Mouse (Mus musculus) urinary bladder, postnatal 10 days (tissue): ENCODE results near the gene Spin1.
A peak's percentile ranks its signal among the peaks of the same experiment; 100 is the strongest.
"Not testable (repeated sequence)": the region's sequence is repeated elsewhere in the genome, so short reads cannot be mapped to it uniquely, and the experiment has no call there.

Experiments
- DNase-seq: peaks from one replicate; pipeline ENCODE4 v3.0.0; 2022; ENCODE audit warnings: low spot score

Gene Spin1

DNA sequence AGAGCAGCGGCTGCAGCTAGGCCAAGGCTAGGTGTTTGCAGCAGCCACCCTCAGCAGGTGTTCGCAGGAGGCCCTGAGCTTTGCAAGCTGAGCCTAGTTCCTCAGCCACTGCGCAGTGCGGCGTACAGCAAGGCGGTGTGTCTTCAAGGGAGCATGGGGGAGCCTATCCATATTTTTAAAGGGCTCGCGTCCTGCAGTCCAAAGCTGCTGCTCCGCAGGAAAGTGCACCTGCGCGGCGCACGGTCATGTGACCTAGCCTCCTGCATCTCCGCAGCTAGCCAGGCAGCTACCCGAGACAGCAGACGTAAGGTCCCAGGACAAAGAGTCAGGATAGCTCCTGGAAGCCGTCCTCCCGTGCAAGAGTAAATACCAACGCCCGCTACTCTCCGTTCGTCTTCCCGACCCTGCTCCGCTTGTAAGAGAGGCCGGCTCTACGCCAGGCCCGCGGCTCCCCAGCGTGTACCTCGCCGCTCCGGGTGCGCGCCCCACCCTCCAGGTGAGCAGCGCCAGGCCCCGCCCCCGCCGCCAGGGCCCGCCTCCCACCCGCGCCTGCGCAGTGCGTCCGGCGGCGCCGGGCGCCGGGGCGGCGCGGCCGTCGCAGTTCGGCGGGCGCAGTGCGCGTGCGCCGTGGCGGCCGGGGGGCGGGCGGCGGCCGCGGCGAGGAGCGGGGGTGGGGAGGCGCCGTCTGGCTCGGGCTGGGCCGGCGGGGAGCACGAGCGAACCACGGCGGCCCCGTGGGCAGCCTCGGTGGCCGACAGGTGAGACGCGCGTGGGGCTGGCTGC is at the start of gene Spin1:
TSS of gene Spin1 (plus strand) at position 648 of the 783 bp plus-strand sequence.
- peak; percentile 36 for DNase-seq

DNA sequence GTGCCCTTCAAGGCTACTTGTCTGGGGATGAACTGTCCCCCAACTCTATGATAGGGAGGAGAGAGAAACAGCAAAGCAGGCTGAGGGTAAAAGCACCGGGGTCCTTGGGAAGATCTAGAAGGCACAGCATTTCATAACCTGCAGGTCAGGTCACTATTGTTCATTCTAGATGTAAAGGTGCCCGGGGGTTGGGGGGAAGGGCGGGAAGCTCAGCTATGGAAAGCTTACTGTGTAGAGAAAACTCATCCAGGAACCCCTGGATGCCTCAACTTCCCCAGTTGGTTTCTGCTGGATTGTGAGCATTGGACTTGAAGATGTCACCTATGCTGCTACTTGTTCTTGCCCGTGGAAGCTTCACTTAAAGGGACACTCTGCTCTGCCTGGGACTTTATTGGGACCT is 49.7 kb upstream of the Spin1 start:
- no peak for DNase-seq

DNA sequence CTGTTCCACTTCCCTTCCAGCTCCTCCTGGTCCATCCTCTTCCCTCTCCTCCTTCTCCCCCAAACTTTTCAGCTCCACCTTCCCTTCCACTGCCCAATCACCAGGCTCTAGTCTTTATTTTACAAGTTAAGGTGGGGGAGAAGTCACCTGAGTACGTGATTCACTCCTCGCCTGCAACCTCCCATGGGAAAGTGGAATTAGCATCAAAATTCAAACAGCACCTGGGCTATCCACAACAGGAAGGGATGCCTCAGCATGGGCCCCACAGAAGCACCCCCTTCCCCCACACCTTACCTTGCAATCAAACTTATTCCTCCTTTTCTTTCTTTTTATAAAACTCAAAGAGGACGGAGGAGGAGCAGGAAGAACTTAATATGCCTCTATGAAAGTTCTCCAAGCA is 48.3 kb upstream of the Spin1 start:
- DNase-seq = no peak

DNA sequence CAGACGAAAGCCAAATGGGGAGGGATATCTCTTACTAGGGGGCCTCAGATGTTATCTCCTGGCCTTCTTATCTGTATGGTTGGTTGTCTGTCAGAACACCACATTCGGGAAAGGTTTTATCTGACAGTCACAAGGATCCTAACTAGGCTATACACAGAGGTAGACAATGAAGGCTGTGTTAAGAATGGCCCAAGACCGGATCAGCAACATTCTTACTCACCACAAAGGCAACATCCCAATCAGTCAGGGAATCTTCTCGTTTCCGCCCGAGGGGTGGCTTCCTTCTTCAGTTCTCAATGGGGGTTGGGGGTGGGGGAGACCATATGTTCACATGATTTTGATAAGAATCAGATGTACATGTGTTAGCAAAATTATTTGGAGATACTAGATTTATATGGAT is 37.7 kb upstream of the Spin1 start:
- DNase-seq = no peak

DNA sequence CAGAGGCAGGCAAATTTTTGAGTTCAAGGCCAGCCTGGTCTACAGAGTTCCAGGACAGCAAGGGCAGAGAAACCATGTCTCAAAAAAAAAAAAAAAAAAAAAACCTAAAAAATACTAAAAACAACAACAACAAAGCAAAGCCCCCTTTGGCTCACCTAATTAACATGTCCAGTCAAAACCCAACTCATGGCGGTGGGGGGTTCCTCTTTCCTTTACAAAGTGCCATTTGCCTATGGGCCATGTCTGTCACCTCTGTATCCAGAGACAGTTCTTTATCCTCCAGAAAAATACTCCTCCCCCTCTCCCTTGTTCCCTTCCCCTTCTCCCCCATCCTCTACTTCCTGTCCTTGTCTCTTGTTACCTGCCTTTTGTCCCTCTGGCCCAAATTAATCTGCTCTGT is 37.0 kb upstream of the Spin1 start:
- no peak for DNase-seq

DNA sequence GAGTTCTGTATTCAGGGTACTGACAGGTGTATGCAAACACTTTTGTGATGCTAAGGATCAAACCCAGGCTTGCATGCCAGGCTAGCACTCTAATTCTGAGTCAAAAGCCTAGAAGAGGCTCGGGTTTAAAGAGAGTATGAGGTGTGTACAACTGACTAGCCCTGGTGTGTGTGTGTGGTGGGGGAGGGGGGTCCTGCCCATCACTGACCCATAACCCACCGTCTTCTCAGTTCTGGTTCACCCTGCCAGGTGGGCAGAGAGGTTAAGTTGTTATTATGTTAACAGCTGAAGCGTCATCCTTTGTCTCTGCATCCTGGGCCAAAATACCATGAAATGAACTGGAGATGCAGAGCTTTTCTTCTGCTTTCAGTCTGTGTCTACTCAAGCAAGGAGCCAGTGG is 36.3 kb upstream of the Spin1 start:
- no peak for DNase-seq

DNA sequence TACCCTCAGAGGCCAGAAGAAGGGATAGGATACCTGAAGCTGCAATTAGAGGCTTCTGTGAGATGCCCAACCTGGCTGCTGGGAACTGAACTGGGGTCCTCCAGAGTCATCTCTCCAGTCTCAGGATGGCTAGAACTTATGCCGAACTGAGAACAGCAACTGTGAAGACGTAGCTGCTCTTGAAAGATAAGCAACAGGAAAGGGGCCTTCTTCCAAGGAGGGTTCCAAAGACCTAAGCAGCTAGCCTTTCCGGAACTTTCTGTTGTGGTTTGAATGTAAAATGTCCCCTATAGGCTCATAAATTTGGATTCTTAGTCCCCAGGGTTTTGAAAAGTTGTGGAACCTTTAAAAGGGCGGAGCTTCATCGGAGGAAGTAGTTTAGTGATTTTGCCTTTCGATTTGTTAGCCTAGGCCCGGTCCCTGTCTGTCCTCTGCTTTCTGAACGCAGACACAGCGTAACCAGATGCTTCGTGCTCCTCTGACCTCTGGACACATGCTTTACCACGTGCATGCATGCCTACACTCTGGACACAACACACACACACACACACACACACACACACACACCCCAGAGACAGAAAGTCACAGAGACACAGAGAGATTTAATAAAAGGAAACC is 29.5 kb upstream of the Spin1 start:
- no peak for DNase-seq

DNA sequence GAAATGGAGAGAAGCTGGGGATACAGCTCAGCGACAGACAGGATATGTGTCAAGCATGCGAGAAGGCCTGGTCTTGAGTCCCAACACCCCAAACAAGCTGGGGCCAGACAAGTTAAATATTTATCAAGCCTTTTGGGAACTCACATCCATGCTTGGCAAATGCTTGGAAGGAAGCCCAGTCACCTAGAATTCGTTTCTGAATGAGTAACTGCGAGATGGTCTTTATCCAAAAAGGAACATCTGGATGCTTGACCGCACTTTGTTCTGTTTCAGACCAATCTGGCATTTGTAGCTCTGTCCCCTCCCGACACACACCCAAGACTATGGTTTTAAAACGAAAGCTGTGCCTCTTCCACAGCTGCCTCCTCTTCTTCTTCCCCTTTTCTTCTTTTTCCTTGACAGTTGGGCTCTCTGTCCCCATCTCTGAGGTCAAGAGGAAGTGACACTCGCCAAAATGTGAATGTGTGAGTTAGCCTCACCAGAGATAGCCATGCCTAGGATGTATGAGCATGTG is 28.9 kb upstream of the Spin1 start:
- DNase-seq = no peak

DNA sequence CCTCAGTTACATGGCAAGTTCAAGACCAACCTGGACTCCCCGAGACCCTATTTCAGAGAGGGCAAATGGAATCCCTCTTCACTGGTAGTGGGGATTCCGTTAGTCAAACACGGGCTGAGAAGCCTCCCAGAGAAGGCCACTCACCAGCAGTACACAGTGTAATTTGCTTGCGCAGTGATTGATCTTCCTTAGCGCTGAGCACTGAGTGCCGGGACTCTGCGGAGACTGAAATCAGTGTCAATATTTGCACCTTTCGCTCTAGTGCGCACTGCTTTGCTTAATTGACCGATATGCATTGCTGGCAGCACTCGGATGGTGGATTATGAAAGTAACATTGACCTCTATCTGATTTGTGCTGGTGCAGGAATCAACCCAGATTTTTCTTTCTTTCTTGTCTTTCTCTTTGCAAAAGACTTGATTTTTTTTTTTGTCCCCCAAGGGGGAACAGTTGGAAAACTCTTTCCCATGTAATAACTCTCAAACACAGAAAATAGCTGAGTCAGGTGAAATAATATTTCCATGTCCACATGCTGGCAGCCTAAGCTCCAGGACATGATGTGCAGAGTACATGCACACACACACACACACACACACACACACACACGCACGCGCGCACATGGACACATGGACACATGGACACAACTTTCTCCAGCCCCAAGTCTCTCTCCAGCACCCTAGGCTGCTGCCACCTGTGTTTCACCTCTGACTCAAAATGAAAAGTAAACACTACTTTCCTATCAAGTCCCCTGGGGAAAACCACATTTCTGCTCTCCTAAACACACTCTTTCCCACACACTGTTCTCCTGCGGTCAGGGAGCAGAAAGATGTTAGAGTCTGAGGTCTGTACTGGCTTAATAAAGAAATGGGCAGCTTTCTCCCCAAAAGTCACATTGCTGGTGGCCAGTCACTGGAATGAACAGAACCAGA is 27.5 kb upstream of the Spin1 start:
- DNase-seq = no peak

DNA sequence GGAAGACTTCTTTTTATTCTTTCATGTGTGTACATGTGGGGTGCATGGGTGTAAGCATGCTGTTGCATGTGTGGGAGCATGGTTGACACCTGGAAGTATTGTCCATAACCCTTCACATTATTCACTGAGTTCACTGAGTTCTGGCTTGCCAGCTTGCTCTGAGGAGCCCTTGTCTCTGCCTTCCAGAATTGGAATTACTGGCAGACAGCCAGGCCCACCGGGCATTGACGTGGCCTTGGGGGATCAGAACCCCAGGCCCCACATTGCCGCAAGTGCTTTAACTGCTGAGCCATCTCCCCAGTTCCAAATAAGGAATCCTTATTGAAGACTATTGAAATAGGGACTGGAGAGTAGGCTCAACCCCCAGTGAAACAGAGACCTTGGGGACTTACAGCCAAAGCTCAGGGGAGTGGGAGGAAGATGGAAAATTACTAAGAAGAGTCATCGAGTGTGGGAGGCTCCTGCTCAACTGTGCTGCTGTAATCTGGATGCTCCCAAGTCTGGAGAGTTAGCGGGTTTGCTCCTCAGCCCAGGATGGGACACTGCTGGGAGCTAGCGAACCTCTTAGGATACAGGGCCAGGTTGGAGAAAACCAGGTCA is 26.5 kb upstream of the Spin1 start:
- no peak for DNase-seq

DNA sequence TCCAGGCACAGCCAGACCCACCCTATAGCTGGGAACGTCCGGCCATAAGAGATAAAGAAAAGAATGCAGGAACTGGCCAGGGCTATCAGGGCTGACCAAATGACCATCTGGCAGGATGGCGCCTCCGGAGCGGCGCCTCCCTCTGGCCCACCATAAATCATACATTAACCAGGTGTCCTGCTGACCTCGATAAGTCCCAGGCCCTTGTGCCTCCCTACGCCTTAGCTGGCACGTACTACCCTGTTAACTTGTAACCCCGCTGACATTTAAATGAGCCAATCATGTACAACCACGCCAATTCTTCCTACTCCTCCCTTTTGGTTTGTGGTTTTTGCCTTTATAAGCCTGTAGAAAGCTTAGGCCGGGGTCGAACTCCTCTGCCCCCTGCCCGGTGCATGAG is 24.5 kb upstream of the Spin1 start:
- DNase-seq = not testable (repeated sequence)

DNA sequence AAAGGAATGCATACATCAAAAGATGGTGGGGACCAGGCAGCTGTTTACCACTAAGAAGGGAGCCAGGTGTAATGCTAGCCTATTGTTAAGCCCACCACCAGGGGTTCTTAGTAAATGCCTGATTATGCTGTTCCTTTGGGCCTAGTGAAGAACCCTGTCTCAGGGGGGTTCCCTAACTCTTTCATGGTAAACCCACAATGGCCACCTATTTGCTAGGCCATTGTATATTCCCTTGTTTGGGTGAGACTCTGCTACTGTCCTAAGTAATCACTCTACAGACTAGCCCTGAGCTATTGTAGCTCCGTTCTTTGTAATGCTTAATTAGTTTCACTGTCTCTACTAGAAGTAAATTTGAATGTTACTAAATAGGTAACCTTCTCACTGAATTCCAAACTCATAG is 22.1 kb upstream of the Spin1 start:
- DNase-seq = not testable (repeated sequence)

DNA sequence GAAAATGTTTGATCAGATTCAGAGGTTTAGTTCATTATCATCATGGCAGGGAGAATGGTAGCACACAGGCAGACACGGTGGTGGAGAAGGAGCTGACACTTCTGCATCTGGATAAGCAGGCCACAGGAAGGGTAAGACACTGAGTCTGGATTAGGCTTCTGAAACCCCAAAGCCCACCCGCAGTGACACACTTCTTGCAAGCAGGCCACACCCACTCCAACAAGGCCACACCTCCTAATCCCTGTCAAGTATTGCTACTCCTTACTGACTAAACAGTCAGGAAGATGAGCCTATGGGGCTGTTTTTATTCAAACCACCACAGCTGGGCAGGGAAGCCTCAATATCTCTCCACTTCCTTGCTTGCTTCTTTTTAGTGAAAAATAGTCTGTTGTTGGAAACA is 19.9 kb upstream of the Spin1 start:
- DNase-seq = no peak

DNA sequence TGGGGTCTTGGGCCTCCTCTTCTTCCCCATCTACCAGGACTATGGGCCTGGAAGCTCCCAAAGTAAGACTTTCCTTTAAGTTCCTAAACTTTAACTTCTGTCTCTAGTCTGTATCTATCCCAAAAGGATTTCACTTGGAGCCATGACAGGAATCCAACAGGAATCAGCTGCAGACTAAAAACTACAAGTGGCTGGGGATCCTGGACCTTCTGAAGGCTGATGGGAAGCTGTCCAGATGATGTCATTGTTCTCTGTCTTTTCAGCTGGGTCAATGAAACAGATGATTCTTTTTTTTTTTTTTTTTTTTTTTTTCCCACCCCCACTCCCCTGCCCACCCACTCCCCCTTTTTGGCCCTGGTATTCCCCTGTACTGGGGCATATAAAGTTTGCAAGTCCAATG is 16.4 kb upstream of the Spin1 start:
- no peak for DNase-seq

DNA sequence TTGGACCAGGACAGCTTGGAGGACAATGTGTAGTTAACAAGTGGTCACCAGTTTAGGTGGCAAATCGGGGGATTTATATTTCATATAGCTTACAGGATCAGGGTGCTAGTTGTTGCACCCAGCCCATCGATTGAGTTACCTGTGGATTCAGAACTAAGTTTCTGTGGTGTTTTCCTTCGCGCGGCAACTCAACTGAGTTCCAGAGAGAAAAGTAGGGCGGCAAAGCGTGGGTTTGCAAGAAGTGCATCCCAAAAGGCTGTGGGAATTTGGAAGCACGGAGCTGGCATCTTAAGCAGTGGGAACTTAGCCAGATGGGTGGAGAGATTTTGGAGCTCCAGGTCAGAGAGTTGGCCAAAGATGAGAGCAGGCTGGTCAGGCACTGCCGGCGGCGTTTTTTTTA is 14.7 kb upstream of the Spin1 start:
- DNase-seq = no peak

DNA sequence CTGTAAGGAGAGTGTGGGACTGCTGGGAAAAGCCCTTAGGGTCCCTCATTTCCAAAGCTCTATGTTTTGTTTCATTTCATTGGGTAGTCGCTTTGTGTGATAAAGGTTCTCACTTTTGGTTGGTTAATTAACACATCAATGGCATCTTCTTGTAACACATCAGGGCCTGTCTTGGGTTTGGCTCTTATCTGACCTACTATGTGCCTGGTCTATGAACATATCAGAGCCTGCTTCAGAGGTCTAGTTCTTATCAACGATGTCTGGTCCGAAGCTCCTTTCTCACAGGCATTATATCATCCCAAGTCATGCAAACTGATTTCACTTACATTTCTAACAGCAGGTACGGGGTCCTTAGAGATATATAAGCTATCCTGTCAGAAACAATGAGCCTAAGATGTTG is 13.4 kb upstream of the Spin1 start:
- DNase-seq = no peak

DNA sequence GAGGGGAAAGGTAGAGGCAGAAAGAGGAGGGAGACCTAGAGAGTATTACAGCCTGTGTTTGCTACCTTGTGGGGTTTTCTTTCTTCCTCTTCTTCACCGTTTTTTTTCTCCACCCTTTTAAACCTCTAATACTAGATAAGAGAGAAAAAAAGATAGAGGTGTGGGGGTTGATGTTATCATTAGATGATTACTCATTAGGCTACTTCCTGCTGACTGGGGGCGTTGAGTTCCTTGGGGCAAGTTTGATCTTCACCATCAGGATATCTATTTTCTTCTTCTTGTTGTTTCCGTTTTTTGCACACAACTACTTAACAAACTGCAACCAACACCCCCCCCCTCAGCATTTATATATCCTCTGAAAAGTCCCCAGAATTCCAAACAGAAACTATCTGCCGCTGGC is 12.5 kb upstream of the Spin1 start:
- no peak for DNase-seq

DNA sequence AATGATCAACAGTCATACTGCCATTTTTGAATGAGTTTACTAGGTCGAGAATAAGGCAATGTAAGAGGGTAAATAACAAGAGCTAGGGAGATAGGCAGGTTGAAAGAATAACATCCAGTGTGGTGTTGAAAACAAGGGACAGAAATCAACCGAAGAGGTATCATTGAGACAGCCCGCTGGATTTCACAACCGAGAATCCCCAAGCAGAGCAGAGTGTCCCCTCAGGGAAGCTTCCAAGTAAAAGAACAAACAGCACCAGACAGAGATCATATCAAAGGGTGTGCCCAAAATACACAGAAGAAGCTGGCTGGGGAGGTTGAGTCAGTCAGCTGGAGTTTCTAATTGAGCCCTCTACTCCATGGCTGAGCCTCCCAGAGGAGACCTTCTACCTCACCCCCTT is 11.6 kb upstream of the Spin1 start:
- no peak for DNase-seq

DNA sequence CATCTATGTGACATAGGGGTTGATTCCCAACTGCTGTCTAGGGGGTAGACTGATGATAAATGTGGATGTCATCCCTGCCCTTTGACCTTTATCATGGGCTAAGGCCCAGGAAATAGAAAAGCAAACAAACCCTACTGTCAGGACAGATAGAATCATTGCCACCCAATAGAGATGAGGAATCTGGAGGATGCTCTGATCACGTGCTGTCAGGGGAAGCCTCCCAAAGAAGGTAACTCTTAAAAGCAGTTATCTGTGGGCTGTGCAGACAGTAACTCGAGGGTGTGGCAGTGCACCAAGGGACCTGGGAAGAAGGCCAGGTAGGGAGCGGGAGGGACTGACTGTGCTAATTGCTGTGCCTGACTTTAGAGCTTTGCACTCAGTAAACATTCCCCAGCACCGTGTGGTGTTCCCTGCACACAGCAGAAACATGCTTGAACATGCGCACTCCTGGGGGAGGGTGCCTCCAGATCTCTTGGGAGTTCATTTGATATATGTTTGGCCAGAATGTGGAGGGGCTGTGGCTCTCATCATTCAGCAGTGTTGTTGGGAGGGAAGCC is 10.5 kb upstream of the Spin1 start:
- DNase-seq = no peak

DNA sequence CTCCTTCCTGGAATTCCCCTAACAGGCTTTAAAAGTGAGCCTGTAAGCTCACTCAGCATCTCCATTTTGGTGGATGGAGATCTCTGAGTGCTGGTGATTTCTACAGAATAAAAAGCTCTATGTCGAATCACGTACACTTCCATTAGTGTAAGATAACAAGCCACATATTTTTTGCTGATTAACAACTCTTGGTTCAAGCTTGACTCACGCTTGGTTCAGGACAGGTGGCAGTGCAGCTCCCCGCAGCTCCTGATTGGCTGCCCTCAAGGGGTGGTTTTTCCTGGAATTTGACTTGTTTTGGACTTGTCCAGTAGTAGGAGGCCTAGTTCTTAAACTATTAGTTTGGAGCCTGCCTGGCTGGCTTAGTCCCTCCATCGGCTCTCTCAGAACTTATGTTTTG is 7.2 kb upstream of the Spin1 start:
- no peak for DNase-seq

DNA sequence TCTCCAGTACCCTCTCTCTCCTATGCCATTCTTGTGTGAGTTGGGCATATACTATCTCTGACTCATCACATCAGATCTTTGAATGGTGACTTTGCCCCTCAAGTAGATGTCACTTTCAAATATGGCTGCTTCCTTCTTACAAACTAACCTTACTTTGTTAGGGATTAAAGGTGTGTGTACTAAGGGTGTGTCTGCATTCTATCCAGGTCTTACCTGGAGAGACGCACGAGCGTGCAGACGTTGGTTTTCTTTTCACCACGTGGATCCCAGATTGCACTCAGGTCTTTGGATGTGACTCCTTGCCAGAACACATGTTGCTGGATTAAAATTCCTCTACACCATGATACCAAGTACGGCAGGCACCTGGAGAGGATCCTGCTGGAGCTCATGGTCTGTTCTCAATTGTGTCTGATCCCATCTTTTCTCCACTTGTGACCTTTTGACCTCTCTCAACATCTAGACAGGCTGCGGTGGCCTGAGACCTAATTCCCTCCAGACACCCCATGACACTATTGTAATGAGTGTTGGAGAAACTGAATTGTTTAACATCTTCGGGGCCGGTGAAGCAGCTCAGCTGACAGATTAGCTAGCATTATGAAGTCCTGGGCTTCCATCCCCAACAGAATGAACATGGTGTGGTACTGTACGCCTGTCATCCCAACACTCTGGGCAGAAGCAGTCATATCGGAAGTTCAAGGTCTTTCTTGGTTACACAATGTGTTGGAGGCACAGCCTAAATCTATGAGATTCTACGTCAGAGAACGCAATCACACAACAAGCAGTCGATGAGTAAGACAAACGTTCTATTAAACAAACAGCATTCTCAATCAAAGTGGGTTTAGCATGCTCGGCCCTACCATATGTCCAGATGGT is 6.1 kb upstream of the Spin1 start:
- no peak for DNase-seq
